Mouse (Mus musculus) adrenal gland, postnatal 25 days (tissue): ENCODE results near the gene Top3a. TPM values are rescaled to one million over a fixed set of nuclear protein-coding genes. Genes with fewer than 3 reads are reported as not detected.

Experiments
- DNase-seq: peaks from one replicate; pipeline ENCODE4 v3.0.0; 2021; ENCODE audit warnings: mixed read lengths
- microRNA-seq, 2 experiments: library from miRNA; unstranded; fragments of <30 nt; microRNA quantifications; one replicate each; pipeline ENCODE4 v1.2.0; 2021
- total RNA-seq: library from RNA; stranded (reverse); gene quantifications from 2 replicates; pipeline ENCODE4 v1.2.3, GENCODE M21; 2021

The Top3a gene
- total RNA-seq, 1 experiment from 2014 or later, result 13.7 TPM

DNA sequence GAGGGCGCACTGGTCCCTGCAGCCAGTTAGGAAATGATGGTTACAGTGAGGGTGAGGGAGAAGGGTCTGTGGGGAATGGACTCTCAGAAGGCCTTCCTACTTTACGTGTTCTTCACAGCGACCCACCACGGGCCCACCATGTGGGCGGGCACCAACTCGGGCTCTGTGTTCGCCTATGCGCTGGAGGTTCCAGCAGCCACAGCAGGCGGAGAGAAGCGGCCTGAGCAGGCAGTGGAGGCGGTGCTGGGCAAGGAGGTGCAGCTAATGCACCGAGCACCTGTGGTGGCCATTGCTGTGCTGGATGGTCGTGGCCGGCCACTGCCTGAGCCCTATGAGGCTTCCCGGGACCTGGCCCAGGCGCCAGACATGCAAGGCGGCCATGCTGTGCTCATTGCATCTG, 65.9 kb downstream of the Top3a start:
- DNase-seq, result no peak

- DNase-seq, result no peak
These were observed 67.4 kb downstream of the Top3a start for GRCm38 (mm10) chr11:60709481-60710465.

DNA sequence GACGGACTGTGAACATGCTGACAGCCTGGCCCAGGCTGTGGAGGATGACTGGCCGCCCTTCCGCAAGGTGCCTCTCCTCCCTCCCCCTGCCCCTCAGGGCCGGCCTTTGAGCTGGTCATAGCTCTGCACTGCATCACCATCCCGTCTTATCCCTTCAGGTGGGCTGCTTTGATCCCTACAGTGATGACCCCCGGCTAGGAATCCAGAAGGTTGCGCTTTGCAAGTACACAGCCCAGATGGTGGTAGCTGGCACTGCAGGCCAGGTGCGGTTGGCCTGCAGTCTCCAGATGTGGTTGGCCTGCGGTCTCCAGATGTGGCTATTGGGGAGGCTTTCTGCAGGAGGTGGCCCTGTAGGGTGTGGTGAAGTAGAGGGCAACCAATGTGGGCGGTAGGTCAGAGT, 68.5 kb downstream of the Top3a start:
- DNase-seq, result no peak

DNA sequence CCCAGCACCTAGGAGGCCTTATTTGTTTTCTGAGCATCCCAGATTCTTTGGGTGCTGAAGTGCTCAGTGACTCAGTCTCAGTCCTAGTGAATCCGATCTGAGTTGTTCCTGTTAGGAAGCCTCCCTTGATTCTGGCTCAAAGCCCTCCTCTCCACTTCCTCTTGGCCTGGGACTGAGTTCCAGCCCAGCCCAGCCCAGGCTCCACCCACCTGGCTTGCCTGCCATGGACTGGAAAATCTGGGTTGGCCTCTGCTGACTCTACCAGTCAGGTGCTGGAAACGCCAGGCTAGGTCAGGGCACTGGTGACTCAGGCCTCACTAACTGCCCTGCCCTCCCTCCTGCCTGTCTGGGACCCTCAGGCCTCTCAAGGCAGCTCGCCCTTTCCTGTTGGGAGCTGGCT, 69.5 kb downstream of the Top3a start:
- peak; percentile 80 for DNase-seq

DNA sequence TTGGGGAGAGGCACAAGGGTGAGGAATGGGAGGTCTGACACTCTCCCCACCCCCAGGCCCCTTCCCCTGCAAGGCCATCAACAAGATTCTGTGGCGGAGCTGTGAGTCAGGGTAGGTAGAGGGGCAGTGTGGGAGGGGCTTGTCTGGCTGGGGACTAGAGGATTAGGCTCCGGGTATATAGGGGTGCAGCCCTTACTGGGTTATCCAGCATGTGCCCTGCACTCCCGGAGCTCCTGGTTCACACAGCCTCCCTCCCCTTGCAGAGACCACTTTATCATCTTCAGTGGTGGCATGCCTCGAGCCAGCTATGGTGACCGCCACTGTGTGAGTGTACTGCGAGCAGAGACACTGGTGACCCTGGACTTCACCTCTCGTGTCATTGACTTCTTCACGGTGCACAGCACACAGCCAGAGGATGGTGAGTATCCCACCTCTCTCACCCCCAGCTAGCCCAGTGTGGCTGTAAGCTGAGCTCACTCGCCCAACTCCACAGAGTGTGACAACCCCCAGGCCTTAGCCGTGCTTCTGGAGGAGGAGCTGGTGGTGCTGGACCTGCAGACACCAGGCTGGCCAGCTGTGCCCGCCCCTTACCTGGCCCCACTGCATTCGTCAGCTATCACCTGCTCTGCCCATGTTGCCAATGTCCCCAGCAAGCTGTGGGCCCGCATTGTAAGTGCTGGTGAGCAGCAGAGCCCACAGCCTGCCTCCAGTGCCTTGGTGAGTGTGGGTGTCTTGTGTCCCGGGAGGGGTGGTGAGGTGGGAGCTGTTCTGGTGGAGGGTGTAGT, 70.3 kb downstream of the Top3a start:
- no peak for DNase-seq

DNA sequence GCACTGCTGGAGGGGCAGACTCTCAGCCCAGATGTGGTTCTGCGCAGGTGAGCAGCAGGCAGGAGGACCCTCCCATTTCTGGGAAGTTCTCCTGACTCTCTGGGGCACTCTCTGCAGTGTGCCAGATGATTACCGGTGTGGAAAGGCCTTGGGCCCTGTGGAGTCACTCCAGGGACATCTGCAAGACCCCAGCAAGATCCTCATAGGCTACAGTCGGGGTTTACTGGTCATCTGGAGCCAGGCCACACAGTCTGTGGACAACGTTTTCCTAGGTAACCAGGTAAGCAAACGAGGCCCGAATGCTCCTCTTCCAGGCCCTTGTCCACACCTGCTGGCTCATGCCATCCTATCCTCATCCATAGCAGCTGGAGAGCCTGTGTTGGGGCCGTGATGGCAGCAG, 71.1 kb downstream of the Top3a start:
- DNase-seq, result no peak

DNA sequence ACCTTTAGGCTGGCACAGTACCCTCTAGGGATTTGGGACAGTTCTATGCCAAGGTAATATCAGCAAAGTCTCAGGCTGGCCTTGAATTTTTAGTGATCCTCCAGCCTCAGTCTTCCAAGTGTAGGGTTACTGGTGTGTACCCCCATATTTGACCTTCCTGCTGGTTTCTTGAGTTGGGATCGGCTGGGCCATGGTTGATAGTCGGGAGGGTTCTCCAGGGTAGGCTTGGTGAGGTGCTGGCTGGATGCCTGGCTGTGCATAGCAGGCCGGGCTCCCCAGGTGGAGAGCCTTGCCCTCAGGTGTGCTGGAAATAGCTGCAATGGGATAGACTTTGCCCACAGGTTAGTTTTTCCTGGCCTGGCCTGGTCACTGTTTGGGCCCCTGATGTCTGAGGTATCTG, 71.9 kb downstream of the Top3a start:
- no peak for DNase-seq

- no peak for DNase-seq
These were observed 72.9 kb downstream of the Top3a start for GRCm38 (mm10) chr11:60704023-60704880.

DNA sequence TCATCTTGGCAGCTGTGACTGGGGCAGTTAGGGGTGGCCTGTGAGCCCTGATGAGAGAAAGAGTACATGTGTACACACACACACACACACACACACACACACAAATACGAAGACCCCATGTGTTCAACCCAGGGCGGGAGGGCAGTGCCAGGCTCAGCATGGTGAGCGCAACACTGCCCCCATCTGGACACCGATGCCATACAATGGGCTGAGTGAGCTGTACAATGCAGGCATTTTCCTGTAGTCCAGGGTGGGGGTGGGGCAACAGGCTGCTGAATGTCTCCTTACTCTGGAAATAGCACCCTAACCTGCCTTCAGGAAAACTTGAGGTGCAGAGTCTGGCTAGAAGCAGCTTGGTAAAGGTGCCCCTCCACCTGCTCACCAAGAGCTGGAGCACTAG, 74.0 kb downstream of the Top3a start:
- DNase-seq, result peak; percentile 74

DNA sequence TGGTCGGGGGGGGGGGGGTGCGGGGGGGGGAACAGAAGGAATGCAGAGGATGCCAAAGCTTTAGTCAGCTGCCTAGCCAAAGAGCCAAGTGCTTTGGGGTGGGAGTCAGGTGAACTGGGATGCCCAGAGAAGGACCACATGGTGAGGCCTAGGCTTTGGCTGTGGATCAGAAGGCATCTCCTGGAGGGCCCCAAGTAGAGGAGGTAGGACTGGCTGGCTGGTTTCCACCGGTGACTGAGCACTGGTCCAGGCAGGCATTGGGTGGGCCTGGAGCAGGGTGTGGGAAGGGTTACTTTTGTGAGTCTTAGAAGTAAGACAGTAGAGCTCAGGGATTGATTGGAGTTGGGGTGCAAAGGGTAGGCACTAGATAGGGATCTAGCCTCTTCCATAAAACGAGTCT, 75.6 kb downstream of the Top3a start:
- DNase-seq, result no peak

- DNase-seq, result no peak
These were observed 76.6 kb downstream of the Top3a start for GRCm38 (mm10) chr11:60700320-60701185.

DNA sequence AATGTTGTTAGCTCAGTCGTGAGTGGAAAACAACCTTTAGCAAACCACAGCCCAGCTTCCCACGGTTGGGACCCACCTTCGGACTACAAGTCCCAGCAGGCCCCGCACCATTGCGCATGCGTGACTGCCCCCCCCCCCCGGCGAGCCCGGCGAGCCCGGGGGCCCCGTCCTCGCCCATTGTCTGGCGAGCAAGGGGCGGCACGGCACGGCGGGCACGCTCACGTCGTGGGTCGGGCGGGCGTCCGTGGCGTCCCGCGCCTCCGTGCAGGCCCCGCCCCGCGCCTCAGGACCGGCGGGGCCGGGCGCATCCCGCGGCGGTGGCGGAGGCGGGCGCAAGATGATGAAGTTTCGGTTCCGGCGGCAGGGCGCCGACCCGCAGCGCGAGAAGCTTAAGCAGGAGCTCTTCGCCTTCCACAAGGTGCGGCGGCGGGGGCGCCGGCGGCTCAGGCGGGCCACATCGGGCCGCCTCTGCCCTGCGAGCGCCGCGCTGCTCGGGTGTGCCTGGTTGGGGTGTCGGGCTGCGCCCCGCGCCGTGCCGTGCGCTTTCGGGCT, 77.6 kb downstream of the Top3a start, which contains the start of gene Llgl1:
Gene Llgl1 (plus strand): TSS at position 200 of the 552 bp plus-strand sequence.
- peak; percentile 91 for DNase-seq

- DNase-seq, result peak; percentile 74
These were observed 78.2 kb downstream of the Top3a start for GRCm38 (mm10) chr11:60698806-60699523.

DNA sequence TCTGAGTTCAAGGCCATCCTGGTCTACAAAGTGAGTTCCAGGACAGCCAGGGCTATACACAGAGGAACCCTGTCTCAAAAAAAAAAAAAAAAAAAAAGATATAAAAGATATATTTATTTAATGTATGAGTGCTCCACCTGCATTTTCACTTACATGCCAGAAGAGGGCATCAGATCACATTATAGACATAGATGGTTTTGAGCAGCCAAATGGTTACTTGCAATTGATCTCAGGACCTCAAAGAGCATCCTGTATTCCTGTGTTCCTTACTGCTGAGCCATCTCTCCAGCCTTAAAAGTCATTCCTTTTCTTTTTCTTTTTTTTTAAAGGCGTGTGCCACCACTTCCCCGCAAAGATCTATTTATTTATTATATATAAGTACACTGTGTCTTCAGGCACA, 79.6 kb downstream of the Top3a start:
- DNase-seq, result no peak

DNA sequence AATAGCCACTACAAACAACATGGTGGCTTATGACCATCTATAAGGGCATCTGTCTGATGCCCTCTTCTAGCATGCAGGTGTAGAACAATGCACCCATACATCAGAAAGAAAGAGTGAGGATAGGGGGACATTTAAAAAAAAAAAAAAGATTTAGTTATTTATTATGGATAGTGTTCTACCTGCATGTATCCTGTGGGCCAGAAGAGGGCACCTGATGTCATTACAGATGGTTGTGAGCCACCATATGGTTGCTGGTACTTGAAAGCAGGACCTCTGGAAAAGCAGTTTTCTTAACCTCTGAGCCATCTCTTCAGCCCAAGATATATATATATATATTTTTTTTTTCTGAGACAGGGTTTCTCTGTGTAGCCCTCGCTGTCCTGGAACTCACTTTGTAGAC, 81.0 kb downstream of the Top3a start:
- no peak for DNase-seq

Small RNA genes lying within 50 kb of the gene (microRNA-seq; reads per million reads assigned to microRNA genes)
- gene Mir5100, result 2.5 to 4.1 reads per million in 2 experiments

Other genes starting within 250 kb of the Top3a start
- gene Alkbh5, start 241.0 kb downstream of the Top3a start, total RNA-seq, result 114 and 126 TPM in 2 replicates
- 25.6 and 28.6 TPM in 2 replicates for gene Llgl1, start 77.6 kb downstream of the Top3a start, total RNA-seq
- gene Flii, start 50.1 kb downstream of the Top3a start, total RNA-seq, result 167 and 175 TPM in 2 replicates
- 39.8 and 45.0 TPM in 2 replicates for gene Mief2, start 49.0 kb downstream of the Top3a start, total RNA-seq
- gene Smcr8, start 159 bp upstream of the Top3a start, total RNA-seq, result 27.0 and 27.5 TPM in 2 replicates
- gene Shmt1, start 34.4 kb upstream of the Top3a start, total RNA-seq, result 82.3 and 91.4 TPM in 2 replicates
- 38.7 and 49.5 TPM in 2 replicates for gene Dhrs7b, start 53.3 kb upstream of the Top3a start, total RNA-seq
- 40.4 and 41.5 TPM in 2 replicates for gene Tmem11, start 101.9 kb upstream of the Top3a start, total RNA-seq
- gene Natd1, start 137.4 kb upstream of the Top3a start, total RNA-seq, result 21.5 and 27.5 TPM in 2 replicates
- 128 and 161 TPM in 2 replicates for gene Map2k3, start 154.7 kb upstream of the Top3a start, total RNA-seq
- gene Kcnj12, start 245.2 kb upstream of the Top3a start, total RNA-seq, result 2.2 TPM in 2 replicates